Mouse (Mus musculus) adrenal gland, postnatal 14 days (tissue): Measurements from ENCODE around the gene Narfl. TPM values are rescaled to one million over a fixed set of nuclear protein-coding genes. Genes with fewer than 3 reads are reported as not detected.
A peak's percentile ranks its signal among the peaks of the same experiment; 100 is the strongest.

Source experiments
- DNase-seq: peaks from one replicate; pipeline ENCODE4 v3.0.0; 2021; ENCODE audit warnings: mixed read lengths
- microRNA-seq, 2 experiments: library from miRNA; unstranded; fragments of <30 nt; microRNA quantifications; one replicate each; pipeline ENCODE4 v1.2.0; 2021
- total RNA-seq: library from RNA; stranded (reverse); gene quantifications from 2 replicates; pipeline ENCODE4 v1.2.3, GENCODE M21; 2021

Gene Narfl
- total RNA-seq, 1 experiment from 2014 or later: 30.6 TPM

DNA sequence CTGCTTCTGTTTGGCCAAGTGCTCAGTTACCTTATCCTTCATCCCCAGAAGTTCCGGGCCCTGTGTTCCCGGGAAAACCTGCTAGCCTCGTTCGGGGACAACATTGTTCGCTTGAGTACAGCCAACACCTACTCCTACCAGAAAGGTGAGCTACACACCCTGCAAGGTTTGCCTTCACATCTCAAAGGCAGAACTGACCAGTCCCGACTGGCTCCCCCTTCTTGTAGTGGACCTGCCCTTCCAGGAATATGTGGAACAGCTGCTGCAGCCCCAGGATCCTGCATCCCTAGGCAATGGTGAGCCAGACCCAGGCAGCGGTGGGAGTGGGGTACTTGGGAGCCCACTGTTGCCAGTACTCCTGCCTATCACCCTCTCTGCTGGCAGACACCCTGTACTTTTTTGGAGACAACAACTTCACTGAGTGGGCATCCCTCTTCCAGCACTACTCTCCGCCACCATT is 56.0 kb downstream of the Narfl start:
- no peak for DNase-seq

DNA sequence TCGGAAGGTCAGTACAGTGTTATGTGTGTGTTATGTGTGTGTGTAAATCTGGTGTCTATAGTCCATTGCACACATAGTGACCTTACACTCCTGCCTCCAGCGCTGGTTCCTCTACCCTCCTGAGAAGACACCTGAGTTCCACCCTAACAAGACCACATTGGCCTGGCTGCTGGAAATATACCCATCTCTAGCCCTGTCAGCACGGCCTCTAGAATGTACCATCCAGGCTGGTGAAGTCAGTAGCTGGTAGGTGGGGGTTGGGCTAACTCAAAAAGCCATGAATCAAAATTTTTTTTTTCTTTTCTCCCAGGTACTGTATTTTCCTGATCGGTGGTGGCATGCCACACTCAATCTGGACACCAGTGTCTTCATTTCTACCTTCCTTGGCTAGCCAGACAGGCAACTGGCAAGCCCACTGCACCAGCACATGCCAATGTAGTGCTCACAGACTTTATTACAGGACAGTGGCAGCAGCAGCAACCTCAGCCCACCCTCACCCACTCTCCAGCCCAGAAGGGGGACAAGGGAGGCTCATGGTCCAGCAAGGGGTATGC is 56.7 kb downstream of the Narfl start:
- no peak for DNase-seq

DNA sequence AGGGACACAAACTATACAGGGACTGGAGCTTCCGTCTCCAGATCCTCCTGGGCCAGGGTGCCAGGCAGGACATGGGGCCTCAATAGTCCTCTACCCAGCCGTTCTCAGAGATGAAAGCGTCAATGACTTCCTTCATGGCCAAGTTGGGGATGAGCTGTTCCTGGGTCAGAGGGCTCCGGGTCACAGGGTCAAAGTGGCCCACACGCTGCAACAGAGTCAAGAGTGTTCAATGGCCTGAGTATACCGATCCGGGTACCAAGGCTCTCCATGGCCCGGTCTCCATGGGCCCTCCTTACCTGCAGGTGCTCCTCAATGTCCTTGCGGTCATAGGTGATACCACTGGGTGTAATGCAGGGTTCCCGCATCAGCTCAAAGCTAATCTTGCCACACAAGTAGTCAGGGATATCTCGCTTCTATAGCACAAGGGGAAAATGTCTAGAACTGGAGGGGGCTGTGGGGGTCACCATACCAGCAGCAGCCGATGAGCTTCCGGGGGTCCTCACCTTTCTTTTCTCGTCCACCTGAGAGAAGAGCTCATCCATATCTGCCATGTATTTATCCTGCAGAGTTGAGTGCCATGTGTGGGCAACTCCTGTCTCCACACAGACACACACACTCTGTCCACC is 57.3 kb downstream of the Narfl start:
- DNase-seq: no peak

DNA sequence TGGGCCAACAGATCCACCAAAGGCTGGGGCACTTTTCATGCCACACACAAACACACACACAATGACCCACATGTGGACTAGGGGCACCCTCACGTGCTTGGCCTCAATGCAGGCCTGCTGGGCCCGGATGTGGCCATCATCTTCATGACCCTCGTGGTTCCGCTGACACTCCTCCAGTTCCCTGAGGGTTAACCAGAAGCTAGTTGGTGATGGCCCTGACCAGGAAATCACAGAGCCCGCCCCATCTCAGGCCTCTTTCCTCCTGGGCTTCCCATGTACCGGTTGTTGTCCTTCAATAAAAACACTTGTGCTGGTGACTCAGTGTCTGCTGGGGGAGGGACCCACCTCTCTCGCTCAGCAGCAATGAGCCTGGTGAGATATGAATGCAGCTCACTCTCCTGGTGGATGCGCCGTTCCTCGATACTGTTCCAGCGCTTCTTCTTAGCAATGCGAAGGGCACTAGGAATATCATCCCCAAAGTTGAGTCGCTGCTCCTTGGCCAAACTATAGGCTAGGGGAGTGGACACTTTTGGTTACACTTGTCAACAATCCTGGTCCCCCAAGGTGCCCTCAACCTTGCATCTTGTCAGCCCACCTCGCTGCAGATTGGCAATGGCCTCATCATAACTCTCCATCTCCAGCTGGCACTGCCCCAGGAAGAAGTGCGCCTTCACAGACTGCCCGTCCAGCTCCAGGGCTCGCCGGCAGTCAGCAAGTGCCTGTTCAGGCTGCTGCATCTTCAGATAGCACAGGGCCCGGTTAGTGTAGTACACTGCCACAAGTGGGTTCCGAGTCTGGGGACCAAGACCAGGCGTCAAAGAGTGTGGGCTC is 58.1 kb downstream of the Narfl start:
- peak; percentile 81 for DNase-seq

DNA sequence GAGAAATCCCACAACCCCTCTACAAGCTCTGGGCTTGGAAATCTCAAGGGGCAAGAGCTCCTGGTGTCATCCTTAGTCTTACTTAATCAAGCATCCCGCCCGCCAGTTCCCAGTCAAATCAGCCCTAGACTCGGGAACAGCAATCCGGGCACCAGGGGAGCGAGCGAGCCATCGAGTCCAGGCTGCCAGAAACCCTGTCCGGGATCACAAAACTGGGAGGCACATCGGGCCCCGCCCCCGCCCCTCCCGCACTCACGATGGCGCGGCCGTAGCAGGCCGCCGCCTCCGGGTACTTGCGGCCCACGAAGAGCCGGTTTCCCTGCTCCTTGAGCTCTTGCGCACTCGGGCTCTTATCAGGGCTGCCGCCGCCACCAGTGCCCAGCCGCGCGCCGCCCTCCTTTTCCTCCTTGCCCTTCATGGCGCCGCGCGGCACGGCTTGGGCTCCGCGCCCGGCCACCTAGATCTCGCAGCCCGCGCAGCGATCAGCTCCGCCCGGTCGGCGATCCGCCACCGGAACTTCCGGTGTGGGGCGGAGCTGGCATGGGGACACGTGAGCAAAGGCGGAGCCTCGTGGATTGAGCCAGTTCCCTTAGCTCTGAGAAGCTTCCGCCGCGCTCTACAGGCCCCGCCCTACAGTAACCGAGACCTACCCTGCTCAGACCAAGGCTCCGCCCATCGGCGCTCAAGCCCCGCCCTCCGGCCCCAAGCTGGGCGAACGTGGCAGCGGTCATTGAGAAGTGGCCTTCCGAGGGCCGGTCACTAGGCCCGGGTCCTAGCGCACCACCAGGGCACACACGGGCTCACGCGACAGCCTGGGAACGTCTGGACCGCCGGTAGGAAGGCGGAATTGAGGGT is 59.1 kb downstream of the Narfl start:
- peak; percentile 100 for DNase-seq

Small RNAs within 50 kb of the gene (microRNA-seq; reads per million reads assigned to microRNA genes)
- gene Gm25083: 0 reads per million in 2 experiments
- 2.1 to 2.3 reads per million in 2 experiments for gene Mir3082
- gene Mir6966: 0.76 to 1.7 reads per million in 2 experiments

Other genes with a start within 250 kb of the Narfl start
- gene Sox8, start 203.1 kb upstream of the Narfl start, total RNA-seq: 1.4 and 1.6 TPM in 2 replicates
- 40.2 and 40.6 TPM in 2 replicates for gene Lmf1, start 194.7 kb upstream of the Narfl start, total RNA-seq
- not detected in 2 replicates for gene Gng13, start 56.6 kb upstream of the Narfl start, total RNA-seq
- gene Chtf18, start 46.4 kb upstream of the Narfl start, total RNA-seq: 4.4 and 5.0 TPM in 2 replicates
- gene Rpusd1, start 46.1 kb upstream of the Narfl start, total RNA-seq: 9.9 and 10.7 TPM in 2 replicates
- gene Mslnl, start 37.7 kb upstream of the Narfl start, total RNA-seq: not detected in 2 replicates
- 13.0 and 14.3 TPM in 2 replicates for gene Msln, start 19.4 kb upstream of the Narfl start, total RNA-seq
- gene Haghl, start 11.9 kb downstream of the Narfl start, total RNA-seq: 21.8 and 27.2 TPM in 2 replicates
- gene Ccdc78, start 12.8 kb downstream of the Narfl start, total RNA-seq: not detected in 2 replicates
- gene Fam173a, start 19.1 kb downstream of the Narfl start, total RNA-seq: 55.4 and 60.2 TPM in 2 replicates
- gene AC134908.4, start 21.9 kb downstream of the Narfl start, total RNA-seq: not detected in 2 replicates
- gene Metrn, start 23.4 kb downstream of the Narfl start, total RNA-seq: 24.7 and 27.3 TPM in 2 replicates
- 18.8 and 24.9 TPM in 2 replicates for gene Fbxl16, start 35.3 kb downstream of the Narfl start, total RNA-seq
- gene Wdr24, start 49.9 kb downstream of the Narfl start, total RNA-seq: 17.4 and 19.5 TPM in 2 replicates
- gene Jmjd8, start 55.1 kb downstream of the Narfl start, total RNA-seq: 68.2 and 71.0 TPM in 2 replicates
- gene Stub1, start 59.6 kb downstream of the Narfl start, total RNA-seq: 149 and 160 TPM in 2 replicates
- gene Rhbdl1, start 63.5 kb downstream of the Narfl start, total RNA-seq: 12.9 and 14.9 TPM in 2 replicates
- gene Gm20683, start 68.0 kb downstream of the Narfl start, total RNA-seq: 10.9 and 11.8 TPM in 2 replicates
- 95.9 and 108 TPM in 2 replicates for gene Rhot2, start 71.1 kb downstream of the Narfl start, total RNA-seq
- gene Wdr90, start 87.7 kb downstream of the Narfl start, total RNA-seq: 23.1 and 23.2 TPM in 2 replicates
- 336 and 337 TPM in 2 replicates for gene Mcrip2, start 95.0 kb downstream of the Narfl start, total RNA-seq
- 72.1 and 88.0 TPM in 2 replicates for gene Mettl26, start 101.3 kb downstream of the Narfl start, total RNA-seq
- gene Wfikkn1, start 107.1 kb downstream of the Narfl start, total RNA-seq: 1.2 and 1.5 TPM in 2 replicates
- 19.8 and 20.9 TPM in 2 replicates for gene Rab40c, start 146.0 kb downstream of the Narfl start, total RNA-seq
- 112 and 122 TPM in 2 replicates for gene Pigq, start 171.2 kb downstream of the Narfl start, total RNA-seq
- 0.15 TPM in 1 of 2 replicates, not detected in the other for gene Nhlrc4, start 171.2 kb downstream of the Narfl start, total RNA-seq
- gene A930017K11Rik, start 178.8 kb downstream of the Narfl start, total RNA-seq: not detected in 2 replicates
- 18.8 and 23.8 TPM in 2 replicates for gene Capn15, start 212.0 kb downstream of the Narfl start, total RNA-seq